Mouse (Mus musculus) lung, embryonic 14.5 days (tissue): ENCODE measurements around the gene Usp12. TPM values are rescaled to one million over a fixed set of nuclear protein-coding genes. Genes with fewer than 3 reads are reported as not detected.

Source experiments
- ATAC-seq: fragments of 200-750 bp; cut with Nextera tagmentation; 2 replicates; pipeline ENCODE4 v1.8.0; 2017; ENCODE audit warnings: mild to moderate bottlenecking, moderate TSS enrichment, moderate library complexity; ENCODE audit not compliant: insufficient read depth
- DNase-seq: peaks from one replicate; pipeline ENCODE4 v3.0.0-alpha.2; 2015
- H3K27ac ChIP-seq: fragments of 300-500 bp; sonication (generic); 2 replicates; pipeline ENCODE4 v1.5.1; 2014; ENCODE audit warnings: low read depth, mild to moderate bottlenecking, moderate library complexity
- H3K27me3 ChIP-seq: fragments of 300-500 bp; sonication (generic); 2 replicates; pipeline ENCODE4 v1.6.1; 2014; ENCODE audit warnings: low read length, control low read depth; ENCODE audit not compliant: insufficient read depth
- H3K36me3 ChIP-seq: fragments of 300-500 bp; sonication (generic); 2 replicates; pipeline ENCODE4 v1.6.1; 2014; ENCODE audit warnings: control low read depth; ENCODE audit not compliant: insufficient read depth
- H3K4me1 ChIP-seq: fragments of 300-500 bp; sonication (generic); 2 replicates; pipeline ENCODE4 v1.6.1; 2014; ENCODE audit warnings: antibody characterized with exemption, control low read depth; ENCODE audit not compliant: insufficient read depth
- H3K4me2 ChIP-seq: fragments of 300-500 bp; sonication (generic); 2 replicates; pipeline ENCODE4 v1.6.1; 2014; ENCODE audit warnings: mild to moderate bottlenecking
- H3K4me3 ChIP-seq: fragments of 300-500 bp; sonication (generic); 2 replicates; pipeline ENCODE4 v1.5.1; 2014; ENCODE audit warnings: low read depth, low read length
- H3K9ac ChIP-seq: fragments of 300-500 bp; sonication (generic); 2 replicates; pipeline ENCODE4 v1.6.1; 2014
- H3K9me3 ChIP-seq: fragments of 300-500 bp; sonication (generic); 2 replicates; pipeline ENCODE4 v1.6.1; 2016; ENCODE audit warnings: low read depth, low read length, control low read depth
- CTCF ChIP-seq: IDR thresholded peaks from 2 replicates; pipeline ENCODE4 v1.5.1; 2016; ENCODE audit warnings: antibody characterized with exemption, low read depth
- WGBS: fragments of 180-500 bp; shearing (Covaris S2); extraction: QIAGEN DNeasy Blood & Tissue Kit; methylation state at CpG from one replicate; pipeline ENCODE4 v1.1.7; 2014; 5-methylcytosine and 5-hydroxymethylcytosine counted together
- polyA plus RNA-seq: library from polyadenylated mRNA; unstranded; fragments of >200 nt; fragmentation: Nextera tagmentation; extraction: Ambion mirVana; gene quantifications from 2 replicates; pipeline ENCODE4 v1.2.1, GENCODE M21; 2014

Usp12 gene
- polyA plus RNA-seq, 1 experiment from 2014 or later, result 13.7 TPM

DNA sequence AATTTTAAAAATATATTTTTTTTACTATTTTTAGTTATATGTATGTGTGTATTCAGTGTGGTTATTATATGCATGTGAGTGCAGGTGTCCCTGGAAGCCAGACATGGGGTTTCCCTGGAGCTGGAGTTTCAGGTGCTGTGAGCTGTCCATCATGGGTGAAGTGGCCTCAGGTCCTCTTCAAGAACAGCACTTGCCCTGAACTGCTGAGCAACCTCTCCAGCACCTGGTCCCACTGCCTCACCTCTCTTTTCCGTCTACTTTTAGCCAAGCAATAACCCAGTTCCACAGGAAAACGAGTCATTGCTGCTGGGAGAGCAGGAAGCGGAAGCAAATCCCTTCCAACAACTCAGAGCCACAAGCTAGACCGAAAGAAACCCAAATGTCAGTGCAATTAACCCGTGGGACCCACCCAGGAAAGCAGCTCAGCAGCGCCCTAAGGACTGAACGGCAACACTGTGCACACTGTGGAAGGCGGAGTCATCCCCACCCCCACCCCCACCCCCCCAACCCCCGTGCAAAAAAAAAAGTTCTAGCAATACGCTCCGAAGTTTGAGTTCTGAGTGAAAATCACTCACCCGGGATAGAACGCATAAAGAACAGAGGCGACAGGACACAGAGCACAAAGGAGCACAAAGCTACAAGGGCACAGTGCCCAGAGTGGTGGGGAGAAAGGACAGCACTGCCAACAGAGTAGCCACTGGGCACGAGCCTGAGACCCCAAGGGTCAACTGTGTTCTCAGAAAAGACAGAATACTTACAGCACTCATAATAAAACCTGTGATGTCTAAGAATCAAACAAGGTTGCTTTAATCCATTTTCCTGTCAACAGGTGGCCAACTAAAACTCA is 24.6 kb downstream of the Usp12 start:
- H3K4me1 ChIP-seq, result peaks cover 3% of the 10 kb centered on the region; the same call in 1 of the 2 replicates
- no peak for TF ChIP-seq CTCF
- H3K27me3 ChIP-seq, result no peaks in the 10 kb centered on the region
- ATAC-seq (0 out of 2 replicates have a peak, but pooled peaks have one; percentile 47), DNase-seq (no peak)
- no peak overlapping the region for H3K4me2 ChIP-seq
- H3K36me3 ChIP-seq, result peaks cover 17% of the 10 kb centered on the region
- no peak overlapping the region; the same call in 1 of the 2 replicates for H3K27ac ChIP-seq
- H3K9ac ChIP-seq, result no peak overlapping the region
- WGBS, result 61% methylated on average over 15 of the region's 15 CpGs
- no peak overlapping the region for H3K4me3 ChIP-seq
- H3K9me3 ChIP-seq, result no peaks in the 10 kb centered on the region

- ATAC-seq (no peak), DNase-seq (no peak)
- Histone ChIP-seq H3K4me3 (no peak overlapping the region), H3K9ac (no peak overlapping the region), H3K9me3 (no peaks in the 10 kb centered on the region), H3K4me2 (no peak overlapping the region), H3K4me1 (peaks cover 3% of the 10 kb centered on the region; the same call in 1 of the 2 replicates), H3K27me3 (no peaks in the 10 kb centered on the region), H3K36me3 (peaks cover 40% of the 10 kb centered on the region), H3K27ac (no peak overlapping the region)
- TF ChIP-seq CTCF, result no peak
- WGBS, result 91% methylated on average over 5 of the region's 5 CpGs
These were observed 29.0 kb downstream of the Usp12 start for GRCm38 (mm10) chr5:146765791-146766190.

DNA sequence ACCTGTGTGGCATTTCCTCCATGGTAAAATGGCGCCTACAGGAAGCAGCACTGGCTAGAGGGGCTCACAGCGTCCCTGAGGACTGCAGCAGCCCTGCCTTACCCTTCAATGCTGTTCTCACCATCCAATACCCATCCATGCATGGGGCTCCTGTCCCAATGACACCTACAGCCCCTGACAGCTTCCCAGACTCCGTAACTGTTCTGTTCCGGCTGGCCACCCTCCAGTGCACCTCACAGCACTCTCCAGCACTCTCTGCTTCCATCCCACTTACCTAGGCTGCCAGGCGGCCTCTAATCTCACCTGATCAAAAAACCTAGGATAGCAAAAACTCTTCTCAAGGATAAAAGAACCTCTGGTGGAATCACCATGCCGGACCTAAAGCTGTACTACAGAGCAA is 35.6 kb downstream of the Usp12 start:
- no peak for DNase-seq
- no peak overlapping the region for H3K27ac ChIP-seq
- no peaks in the 10 kb centered on the region for H3K4me1 ChIP-seq
- peaks cover 26% of the 10 kb centered on the region for H3K36me3 ChIP-seq
- no peak overlapping the region for H3K4me3 ChIP-seq
- no peak overlapping the region for H3K9ac ChIP-seq
- H3K27me3 ChIP-seq, result no peaks in the 10 kb centered on the region
- no peak for TF ChIP-seq CTCF
- H3K9me3 ChIP-seq, result no peaks in the 10 kb centered on the region
- 82% methylated on average over 6 of the region's 6 CpGs for WGBS
- no peak for ATAC-seq
- no peak overlapping the region for H3K4me2 ChIP-seq

- no peaks in the 10 kb centered on the region for H3K27me3 ChIP-seq
- no peak overlapping the region for H3K27ac ChIP-seq
- DNase-seq (no peak), ATAC-seq (no peak)
- no peaks in the 10 kb centered on the region for H3K4me1 ChIP-seq
- no peak overlapping the region for H3K9ac ChIP-seq
- WGBS, result 59% methylated on average over 6 of the region's 6 CpGs
- no peak overlapping the region for H3K4me3 ChIP-seq
- no peaks in the 10 kb centered on the region for H3K9me3 ChIP-seq
- TF ChIP-seq CTCF, result no peak
- H3K36me3 ChIP-seq, result peaks cover 36% of the 10 kb centered on the region
- H3K4me2 ChIP-seq, result no peak overlapping the region
These were observed 36.9 kb downstream of the Usp12 start for GRCm38 (mm10) chr5:146757921-146758320.

GRCm38 (mm10) chr5:146757316-146757715 is 37.5 kb downstream of the Usp12 start:
- ATAC-seq, result no peak
- WGBS, result 77% methylated on average over 5 of the region's 5 CpGs

GRCm38 (mm10) chr5:146753181-146753580 is 41.6 kb downstream of the Usp12 start:
- no peaks in the 10 kb centered on the region for H3K27me3 ChIP-seq
- DNase-seq, result no peak
- no peaks in the 10 kb centered on the region for H3K4me1 ChIP-seq
- H3K9me3 ChIP-seq, result no peaks in the 10 kb centered on the region
- no peak overlapping the region for H3K9ac ChIP-seq
- TF ChIP-seq CTCF, result no peak
- no peak overlapping the region for H3K4me3 ChIP-seq
- H3K27ac ChIP-seq, result no peak overlapping the region
- ATAC-seq, result no peak
- H3K36me3 ChIP-seq, result peaks cover 48% of the 10 kb centered on the region
- WGBS, result 91% methylated on average over 8 of the region's 8 CpGs
- no peak overlapping the region for H3K4me2 ChIP-seq

More at GRCm38 (mm10) chr5:146757316-146757715, 37.5 kb downstream of the Usp12 start:
- Histone ChIP-seq H3K4me1 (no peaks in the 10 kb centered on the region), H3K9ac (no peak overlapping the region), H3K4me3 (no peak overlapping the region), H3K9me3 (no peaks in the 10 kb centered on the region), H3K27ac (no peak overlapping the region), H3K4me2 (no peak overlapping the region), H3K36me3 (peaks cover 35% of the 10 kb centered on the region), H3K27me3 (no peaks in the 10 kb centered on the region)
- DNase-seq, result no peak
- no peak for TF ChIP-seq CTCF

DNA sequence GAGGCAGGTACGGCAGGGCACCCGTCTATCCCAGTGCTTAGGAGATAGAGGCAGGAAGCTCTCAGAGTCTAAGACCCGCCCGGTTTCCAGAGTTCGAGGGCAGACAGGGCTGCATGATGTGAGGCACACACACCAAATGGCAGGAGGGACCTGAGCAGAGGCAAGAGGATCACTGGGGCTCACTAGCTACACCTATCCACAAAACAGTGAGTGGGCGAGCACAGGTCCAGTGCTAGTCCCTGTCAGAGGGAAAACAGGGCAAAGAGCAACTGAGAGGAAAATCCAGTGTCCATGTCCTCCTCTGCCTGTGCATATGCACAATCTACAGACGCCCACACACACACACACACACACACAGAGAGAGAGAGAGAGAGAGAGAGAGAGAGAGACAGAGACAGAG is 43.8 kb downstream of the Usp12 start:
- Histone ChIP-seq H3K36me3 (peaks cover 46% of the 10 kb centered on the region), H3K4me1 (no peaks in the 10 kb centered on the region), H3K9me3 (no peaks in the 10 kb centered on the region), H3K27ac (no peak overlapping the region), H3K4me2 (no peak overlapping the region), H3K4me3 (no peak overlapping the region), H3K9ac (no peak overlapping the region), H3K27me3 (no peaks in the 10 kb centered on the region)
- TF ChIP-seq CTCF, result no peak
- DNase-seq, result no peak
- 77% methylated on average over 7 of the region's 7 CpGs for WGBS
- no peak for ATAC-seq
